Mouse (Mus musculus) colon, adult 2 months (tissue): Measurements from ENCODE around the gene Adnp. TPM values are rescaled to one million over a fixed set of nuclear protein-coding genes. Genes with fewer than 3 reads are reported as not detected.

Experiments
- polyA plus RNA-seq: library from polyadenylated mRNA; depleted of rRNA; stranded (reverse); fragments of >200 nt; gene quantifications from 2 replicates; pipeline ENCODE4 v1.2.3, GENCODE M21; 2012; rRNA removed

Adnp gene
- 11.9 and 14.2 TPM in 2 replicates for polyA plus RNA-seq

DNA sequence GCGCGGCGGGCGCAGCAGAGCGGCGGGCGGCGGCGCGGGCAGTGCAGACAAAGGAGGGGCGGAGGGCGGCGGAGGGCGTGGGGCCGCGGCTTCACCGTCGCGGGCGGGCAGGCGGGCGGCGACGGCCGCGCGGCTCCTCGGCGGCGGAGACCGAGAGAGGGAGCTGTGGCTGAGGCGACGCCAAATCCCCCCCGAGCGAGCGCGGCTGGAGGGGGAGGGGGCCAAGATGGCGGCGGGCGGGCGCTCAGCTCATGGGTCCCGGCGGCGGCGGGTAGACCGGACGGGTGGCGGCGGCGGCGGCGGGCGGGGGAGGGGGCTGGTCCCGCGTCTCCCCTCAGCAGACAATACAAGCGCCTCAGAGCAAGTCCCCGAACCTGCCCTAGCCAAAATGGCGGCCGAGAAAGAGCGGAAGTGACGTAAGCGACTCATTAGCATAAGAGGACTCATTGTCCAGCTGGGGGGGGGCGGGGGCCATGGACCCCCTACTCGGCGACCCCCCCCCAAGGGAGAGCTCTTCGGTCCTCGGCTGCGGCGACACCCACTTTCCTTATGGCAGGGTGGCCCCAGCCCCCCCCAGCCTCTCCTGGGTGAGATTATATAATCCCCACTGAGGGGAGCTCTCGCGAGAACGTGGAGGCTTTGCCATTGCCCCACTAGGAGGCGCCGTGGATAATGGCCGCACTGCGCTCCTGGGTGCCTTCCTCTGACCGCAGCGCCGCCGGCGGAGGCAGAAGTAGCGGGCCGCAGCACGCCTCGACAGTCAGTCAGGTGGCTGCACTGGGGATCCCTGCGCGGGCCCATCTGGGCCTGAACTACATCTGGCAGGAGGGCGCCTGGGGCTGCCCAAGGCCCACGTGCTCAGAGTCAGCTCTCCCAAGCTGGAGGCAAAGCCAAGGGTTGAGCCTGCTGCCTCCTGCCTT, at the start of gene Adnp:
Gene Adnp, minus strand, starts transcription at position 388 of the 920 bp plus-strand sequence.

GRCm38 (mm10) chr2:168230026-168230728, 23.3 kb upstream of the Adnp start, which contains the start of the genes Gm20716, Dpm1 and Mocs3:
Gene Gm20716, minus strand, starts transcription at chr2:168230364.
Gene Dpm1, minus strand, starts transcription at chr2:168230591.
Gene Mocs3, plus strand, starts transcription at chr2:168230622.

Other genes with a start within 250 kb of the Adnp start
- gene Ripor3, start 196.5 kb downstream of the Adnp start, polyA plus RNA-seq, result 3.4 and 5.3 TPM in 2 replicates
- 20.7 and 22.4 TPM in 2 replicates for gene Pard6b, start 126.1 kb downstream of the Adnp start, polyA plus RNA-seq
- gene Gm20716, start 23.3 kb upstream of the Adnp start, polyA plus RNA-seq, result 0.39 TPM in 1 of 2 replicates, not detected in the other
- 18.5 and 25.2 TPM in 2 replicates for gene Dpm1, start 23.5 kb upstream of the Adnp start, polyA plus RNA-seq
- 41.5 and 41.8 TPM in 2 replicates for gene Mocs3, start 23.5 kb upstream of the Adnp start, polyA plus RNA-seq
- gene Kcng1, start 74.6 kb upstream of the Adnp start, polyA plus RNA-seq, result 0.47 and 1.1 TPM in 2 replicates